Mouse (Mus musculus) lung, postnatal 0 days (tissue): ENCODE measurements around the gene Pth1r. TPM values are rescaled to one million over a fixed set of nuclear protein-coding genes. Genes with fewer than 3 reads are reported as not detected.
A peak's percentile ranks its signal among the peaks of the same experiment; 100 is the strongest.

ENCODE experiments used
- ATAC-seq: fragments of 200-750 bp; cut with Nextera tagmentation; 2 replicates; pipeline ENCODE4 v1.8.0; 2017; ENCODE audit warnings: moderate library complexity
- DNase-seq: peaks from one replicate; pipeline ENCODE4 v3.0.0-alpha.2; 2016; ENCODE audit warnings: low spot score
- H3K27ac ChIP-seq: fragments of 300-500 bp; sonication (generic); 2 replicates; pipeline ENCODE4 v1.5.1; 2014; ENCODE audit warnings: antibody characterized with exemption, mild to moderate bottlenecking, low read length, mixed read lengths
- H3K27me3 ChIP-seq: fragments of 300-500 bp; sonication (generic); replicated peaks from 2 replicates; pipeline ENCODE4 v1.6.1; 2014; ENCODE audit warnings: low read length, mixed read lengths; ENCODE audit not compliant: insufficient read depth
- H3K36me3 ChIP-seq: fragments of 300-500 bp; sonication (generic); 2 replicates; pipeline ENCODE4 v1.6.1; 2014; ENCODE audit warnings: low read length, mixed read lengths; ENCODE audit not compliant: insufficient read depth
- H3K4me1 ChIP-seq: fragments of 300-500 bp; sonication (generic); 2 replicates; pipeline ENCODE4 v1.6.1; 2014; ENCODE audit warnings: antibody characterized with exemption, low read depth, low read length, mixed read lengths; ENCODE audit not compliant: insufficient read depth
- H3K4me2 ChIP-seq: fragments of 300-500 bp; sonication (generic); replicated peaks from 2 replicates; pipeline ENCODE4 v1.6.1; 2014; ENCODE audit warnings: low read depth, mild to moderate bottlenecking, low read length, moderate library complexity, mixed read lengths
- H3K4me3 ChIP-seq: fragments of 300-500 bp; sonication (generic); 2 replicates; pipeline ENCODE4 v1.5.1; 2014; ENCODE audit warnings: low read depth, low read length
- H3K9ac ChIP-seq: fragments of 300-500 bp; sonication (generic); replicated peaks from 2 replicates; pipeline ENCODE4 v1.6.1; 2014; ENCODE audit warnings: low read depth, mild to moderate bottlenecking
- H3K9me3 ChIP-seq: fragments of 300-500 bp; sonication (generic); 2 replicates; pipeline ENCODE4 v1.6.1; 2016; ENCODE audit warnings: low read length, mixed read lengths
- CTCF ChIP-seq: IDR thresholded peaks from 2 replicates; pipeline ENCODE4 v1.5.1; 2016; ENCODE audit warnings: antibody characterized with exemption, mild to moderate bottlenecking
- EP300 ChIP-seq: IDR thresholded peaks from 2 replicates; pipeline ENCODE4 v1.6.1; 2016; ENCODE audit warnings: antibody characterized with exemption, mild to moderate bottlenecking, control low read depth
- WGBS: fragments of 180-500 bp; shearing (Covaris S2); extraction: QIAGEN DNeasy Blood & Tissue Kit; methylation state at CpG from one replicate; pipeline ENCODE4 v1.1.7; 2014; 5-methylcytosine and 5-hydroxymethylcytosine counted together
- polyA plus RNA-seq: library from polyadenylated mRNA; unstranded; fragments of >200 nt; fragmentation: Nextera tagmentation; extraction: Ambion mirVana; gene quantifications from 2 replicates; pipeline ENCODE4 v1.2.1, GENCODE M21; 2015

Pth1r gene
- polyA plus RNA-seq, 1 experiment from 2014 or later: 19.4 TPM

DNA sequence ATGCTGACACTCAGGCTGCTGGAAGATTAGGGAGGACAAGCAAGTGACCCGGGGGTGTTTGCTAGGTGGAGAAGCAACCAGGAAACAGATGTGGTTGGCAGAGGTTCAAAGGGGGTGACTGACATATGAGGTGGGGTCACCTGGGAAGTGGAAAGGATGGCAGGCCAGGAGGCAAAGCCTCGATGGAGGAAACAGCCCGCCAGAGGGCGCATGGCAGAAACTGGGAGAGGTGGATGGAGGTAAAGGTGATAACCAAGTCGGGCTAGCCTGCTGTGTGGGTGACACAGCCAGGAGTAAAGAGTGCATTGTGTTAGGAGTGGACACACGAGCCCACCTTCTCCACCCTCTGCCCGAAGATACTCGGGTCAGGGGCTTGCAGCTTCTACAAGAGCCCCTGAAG is 17.1 kb downstream of the Pth1r start:
- peak; percentile 39 for DNase-seq

GRCm38 (mm10) chr9:110726867-110727266 is 20.1 kb downstream of the Pth1r start:
- Histone ChIP-seq H3K4me1 (no peaks in the 10 kb centered on the region), H3K4me2 (no peak overlapping the region), H3K9me3 (no peaks in the 10 kb centered on the region), H3K9ac (no peak overlapping the region), H3K36me3 (no peaks in the 10 kb centered on the region), H3K27me3 (no peaks in the 10 kb centered on the region), H3K4me3 (no peak overlapping the region), H3K27ac (no peak overlapping the region)
- no peak for DNase-seq
- no peak for ATAC-seq
- 44% methylated on average over 29 of the region's 33 CpGs for WGBS
- no peak for TF ChIP-seq CTCF
- TF ChIP-seq EP300: no peak

More for the DNA sequence above, 17.1 kb downstream of the Pth1r start:
- Histone ChIP-seq H3K27me3 (0 out of 2 replicates have a peak, but pooled peaks cover 5% of the 10 kb centered on the region), H3K9ac (no peak overlapping the region), H3K27ac (no peak overlapping the region), H3K4me3 (no peak overlapping the region), H3K9me3 (no peaks in the 10 kb centered on the region), H3K4me2 (no peak overlapping the region), H3K4me1 (peaks cover 6% of the 10 kb centered on the region; the same call in 1 of the 2 replicates), H3K36me3 (no peaks in the 10 kb centered on the region)
- no peak for ATAC-seq
- 23% methylated on average over 8 of the region's 8 CpGs for WGBS
- TF ChIP-seq CTCF (peak; percentile 73), EP300 (no peak)

DNA sequence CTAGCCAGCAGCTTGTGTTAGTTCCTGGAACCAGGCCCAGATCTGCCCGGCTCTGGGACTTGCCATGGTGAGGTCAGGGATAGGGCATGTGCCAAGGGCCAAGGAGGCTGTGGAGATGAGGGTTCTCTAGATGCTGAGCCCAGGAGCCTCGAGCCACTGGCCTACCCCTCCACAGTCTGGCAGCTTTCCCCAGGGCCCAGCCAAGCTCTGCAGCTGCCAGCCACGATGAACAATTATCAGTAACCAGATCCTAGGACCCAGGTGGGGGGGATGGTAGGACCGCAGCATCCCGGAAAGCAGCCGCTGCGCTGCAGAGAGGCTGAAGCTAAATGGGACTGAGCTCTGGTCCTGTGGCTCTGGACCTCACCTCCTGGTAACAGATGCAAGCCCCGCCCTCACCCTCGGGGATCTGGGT is 21.2 kb downstream of the Pth1r start:
- H3K27me3 ChIP-seq: no peaks in the 10 kb centered on the region
- no peak overlapping the region for H3K4me3 ChIP-seq
- H3K36me3 ChIP-seq: no peaks in the 10 kb centered on the region
- H3K4me1 ChIP-seq: no peaks in the 10 kb centered on the region
- DNase-seq (no peak), ATAC-seq (no peak)
- H3K4me2 ChIP-seq: no peak overlapping the region
- H3K9me3 ChIP-seq: no peaks in the 10 kb centered on the region
- 28% methylated on average over 9 of the region's 9 CpGs for WGBS
- H3K9ac ChIP-seq: no peak overlapping the region
- H3K27ac ChIP-seq: no peak overlapping the region
- no peak for TF ChIP-seq CTCF
- no peak for TF ChIP-seq EP300

GRCm38 (mm10) chr9:110722060-110722459 is 24.9 kb downstream of the Pth1r start:
- no peak overlapping the region for H3K4me2 ChIP-seq
- ATAC-seq (no peak), DNase-seq (no peak)
- no peaks in the 10 kb centered on the region for H3K9me3 ChIP-seq
- 86% methylated on average over 10 of the region's 10 CpGs for WGBS
- no peak overlapping the region for H3K9ac ChIP-seq
- no peak overlapping the region for H3K27ac ChIP-seq
- TF ChIP-seq EP300 (no peak), CTCF (no peak)
- H3K4me1 ChIP-seq: no peaks in the 10 kb centered on the region
- H3K27me3 ChIP-seq: no peaks in the 10 kb centered on the region
- no peaks in the 10 kb centered on the region for H3K36me3 ChIP-seq
- no peak overlapping the region for H3K4me3 ChIP-seq

- no peaks in the 10 kb centered on the region for H3K4me1 ChIP-seq
- no peak overlapping the region for H3K9ac ChIP-seq
- ATAC-seq: no peak
- no peak for DNase-seq
- H3K27ac ChIP-seq: no peak overlapping the region
- H3K36me3 ChIP-seq: no peaks in the 10 kb centered on the region
- no peaks in the 10 kb centered on the region for H3K27me3 ChIP-seq
- H3K4me3 ChIP-seq: no peak overlapping the region
- 53% methylated on average over 5 of the region's 5 CpGs for WGBS
- no peaks in the 10 kb centered on the region for H3K9me3 ChIP-seq
- TF ChIP-seq CTCF (no peak), EP300 (no peak)
- no peak overlapping the region for H3K4me2 ChIP-seq
These were observed 27.0 kb downstream of the Pth1r start for GRCm38 (mm10) chr9:110719977-110720376.

DNA sequence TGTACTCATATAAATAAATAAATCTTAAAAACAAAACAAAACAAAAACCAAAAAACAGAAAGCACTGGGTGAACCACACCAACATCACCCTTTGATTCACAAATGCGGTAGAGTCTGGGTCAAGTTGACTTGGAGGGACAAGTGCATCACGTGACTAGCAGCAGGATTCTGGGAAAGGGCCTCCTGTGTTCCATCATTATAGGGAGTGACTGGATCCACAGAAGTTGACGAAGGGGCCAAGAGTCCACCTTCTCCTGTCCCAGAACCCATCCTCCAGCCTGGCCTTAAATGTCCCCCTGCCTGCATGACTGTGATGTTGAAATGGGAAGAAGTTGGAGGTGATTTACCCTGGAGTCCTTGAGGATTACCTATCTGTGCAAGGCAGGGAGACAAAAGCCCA is 28.1 kb downstream of the Pth1r start:
- Histone ChIP-seq H3K9ac (no peak overlapping the region), H3K4me3 (no peak overlapping the region), H3K9me3 (no peaks in the 10 kb centered on the region), H3K27ac (no peak overlapping the region), H3K36me3 (no peaks in the 10 kb centered on the region), H3K4me1 (no peaks in the 10 kb centered on the region), H3K4me2 (no peak overlapping the region), H3K27me3 (no peaks in the 10 kb centered on the region)
- no peak for TF ChIP-seq EP300
- no peak for TF ChIP-seq CTCF
- WGBS: 68% methylated on average over 3 of the region's 3 CpGs
- ATAC-seq: no peak
- DNase-seq: no peak

DNA sequence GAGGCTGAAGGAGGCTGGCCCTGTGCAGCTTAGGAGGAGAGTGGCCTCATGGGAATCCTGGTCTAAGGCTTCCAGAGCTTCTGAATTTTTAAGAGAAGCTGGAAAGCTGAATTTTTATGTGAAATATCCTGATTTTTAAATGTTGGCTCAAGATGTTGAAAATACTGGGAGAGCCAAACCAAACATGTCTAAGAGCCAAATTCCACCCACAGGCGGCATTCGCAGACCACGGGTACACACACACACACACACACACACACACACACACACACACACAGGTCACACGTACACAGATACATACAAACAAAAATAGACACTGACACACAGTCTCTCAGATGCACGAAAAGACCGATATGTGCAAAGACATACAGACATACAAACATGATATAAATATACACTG is 28.9 kb downstream of the Pth1r start:
- Histone ChIP-seq H3K4me3 (no peak overlapping the region), H3K9ac (no peak overlapping the region), H3K27ac (no peak overlapping the region), H3K36me3 (no peaks in the 10 kb centered on the region), H3K4me1 (no peaks in the 10 kb centered on the region), H3K4me2 (no peak overlapping the region), H3K27me3 (no peaks in the 10 kb centered on the region), H3K9me3 (no peaks in the 10 kb centered on the region)
- WGBS: 73% methylated on average over 6 of the region's 6 CpGs
- no peak for DNase-seq
- ATAC-seq: no peak
- no peak for TF ChIP-seq CTCF
- no peak for TF ChIP-seq EP300
